Mouse (Mus musculus) bone marrow, adult 2 months (tissue): ENCODE measurements around the gene Gm15517.

Source experiments
- CTCF ChIP-seq: fragments of 200-500 bp; IDR thresholded peaks from 2 replicates; pipeline ENCODE4 v1.5.1; 2011; ENCODE audit warnings: low read length, control low read depth; ENCODE audit not compliant: control insufficient read depth, insufficient read depth
- POLR2A ChIP-seq: fragments of 200-500 bp; IDR thresholded peaks from 2 replicates; pipeline ENCODE4 v1.6.1; 2011; ENCODE audit warnings: low read depth, mild to moderate bottlenecking, control low read depth, low read length, borderline replicate concordance; ENCODE audit not compliant: control insufficient read depth

DNA sequence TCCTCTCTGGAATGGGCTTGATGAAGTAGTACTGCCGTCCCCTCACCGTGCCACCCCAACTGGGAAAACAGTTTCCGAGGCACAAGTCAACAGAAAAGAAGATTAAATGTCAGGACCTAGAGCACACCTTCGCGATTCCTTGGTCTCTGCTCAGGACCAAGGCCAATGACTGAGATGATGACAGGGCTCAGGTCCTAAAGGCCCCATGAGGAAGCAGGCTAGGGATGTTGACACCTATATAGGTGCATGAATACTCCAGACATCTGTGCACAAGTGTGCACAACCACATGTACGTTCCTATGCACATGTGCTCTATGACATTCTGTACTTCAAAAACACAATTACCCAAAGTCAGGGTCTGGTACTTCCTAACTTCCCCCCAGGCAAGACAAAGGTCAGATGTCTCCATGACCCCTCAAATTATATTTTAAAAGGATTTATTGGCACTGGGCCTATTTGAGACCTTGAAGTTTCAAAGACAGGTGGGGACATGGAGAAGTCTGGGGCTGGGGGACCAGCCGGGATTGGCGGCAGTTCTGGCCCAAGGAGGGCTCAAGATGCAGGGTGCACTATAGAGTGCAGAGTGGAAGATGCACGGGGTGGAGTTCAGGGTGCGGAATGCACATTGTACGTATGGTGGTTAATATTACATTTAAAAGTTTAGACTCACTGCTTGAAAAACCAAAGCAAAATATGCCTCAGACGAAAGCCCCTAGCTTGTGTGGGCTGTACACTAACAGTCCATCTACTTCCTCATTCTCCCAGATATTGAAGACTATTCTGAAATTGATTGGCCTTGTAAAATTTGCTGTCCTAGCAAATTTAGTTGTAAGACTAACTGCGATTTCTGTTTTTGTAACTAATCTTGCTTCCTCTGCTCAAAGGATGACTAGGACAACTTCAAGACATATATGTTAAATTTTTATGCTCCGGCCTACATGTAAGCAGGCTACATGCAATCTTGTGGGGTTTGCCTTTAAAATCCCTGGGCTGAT lies 42.4 kb downstream of the Gm15517 start:
- no peak for TF ChIP-seq POLR2A
- no peak for TF ChIP-seq CTCF
